Mouse (Mus musculus): ENCODE measurements around the gene Fbxo34.
A peak's percentile ranks its signal among the peaks of the same experiment; 100 is the strongest.
"Not testable (repeated sequence)": the region's sequence is repeated elsewhere in the genome, so short reads cannot be mapped to it uniquely, and the experiment has no call there.

The Fbxo34 gene

DNA sequence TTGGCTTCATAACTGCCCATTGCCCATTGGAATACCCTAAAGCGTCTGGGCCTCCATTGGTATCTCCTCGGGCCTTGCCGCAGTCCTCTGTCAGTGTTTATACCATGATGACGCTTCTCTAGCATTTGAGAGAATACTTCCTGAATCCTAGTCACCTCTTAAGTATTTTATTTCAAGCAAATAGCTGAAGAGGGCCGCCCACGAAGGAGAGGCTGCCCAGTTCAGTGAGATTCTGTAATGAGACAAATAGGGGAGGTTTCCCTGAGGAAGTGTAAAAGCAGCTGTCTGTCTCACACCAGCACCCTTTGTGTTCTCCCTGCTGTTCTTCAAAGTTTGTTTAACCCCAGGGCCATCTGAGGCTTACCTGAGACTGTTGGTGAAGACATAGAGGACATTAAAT is 66.5 kb downstream of the Fbxo34 start:
- no peak for DNase-seq (ENCODE audit: low read depth, low spot score)

DNA sequence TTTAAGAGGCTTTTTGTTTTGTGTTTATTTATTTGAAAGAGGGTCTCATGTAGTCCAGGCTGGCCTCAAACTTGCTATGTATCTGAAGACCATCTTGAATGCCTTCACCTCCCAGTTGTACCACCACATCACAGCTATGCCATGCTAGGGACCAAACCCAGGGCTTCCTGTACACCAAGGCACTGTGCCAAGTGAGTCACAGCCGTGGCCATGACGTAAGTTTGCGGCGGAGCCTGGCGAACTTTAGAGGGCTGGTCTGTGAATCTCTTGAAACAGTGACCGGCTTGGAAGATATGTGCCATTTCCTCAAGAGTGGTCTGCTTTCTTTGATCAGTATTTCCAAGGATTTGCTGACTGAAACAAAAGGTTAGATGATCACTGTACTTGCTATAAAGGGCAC is 68.4 kb downstream of the Fbxo34 start:
- no peak for DNase-seq (ENCODE audit: low read depth, low spot score)

- no peak for DNase-seq (ENCODE audit: low read depth, low spot score)
Observed at GRCm38 (mm10) chr14:47520751-47521449, 70.7 kb downstream of the Fbxo34 start.

DNA sequence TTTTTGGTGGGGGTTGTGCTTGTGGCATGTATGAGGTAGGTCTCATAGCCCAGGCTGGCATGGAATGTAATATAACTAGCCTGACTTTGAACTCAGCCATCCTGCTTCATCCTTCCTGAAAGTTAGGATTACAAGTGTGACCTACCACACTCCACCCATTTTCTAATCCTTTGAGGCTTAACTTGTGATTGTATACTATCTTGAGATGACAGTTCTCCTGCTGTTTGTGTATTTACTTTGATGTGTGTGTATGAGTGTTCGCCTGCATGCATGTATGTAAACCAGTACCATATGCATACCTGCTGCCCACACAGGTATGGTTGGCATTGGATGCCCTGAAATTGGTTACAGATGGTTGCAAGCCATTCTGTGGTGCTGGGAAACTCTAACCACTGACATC is 71.4 kb downstream of the Fbxo34 start:
- DNase-seq (ENCODE audit: low read depth, low spot score) = no peak

DNA sequence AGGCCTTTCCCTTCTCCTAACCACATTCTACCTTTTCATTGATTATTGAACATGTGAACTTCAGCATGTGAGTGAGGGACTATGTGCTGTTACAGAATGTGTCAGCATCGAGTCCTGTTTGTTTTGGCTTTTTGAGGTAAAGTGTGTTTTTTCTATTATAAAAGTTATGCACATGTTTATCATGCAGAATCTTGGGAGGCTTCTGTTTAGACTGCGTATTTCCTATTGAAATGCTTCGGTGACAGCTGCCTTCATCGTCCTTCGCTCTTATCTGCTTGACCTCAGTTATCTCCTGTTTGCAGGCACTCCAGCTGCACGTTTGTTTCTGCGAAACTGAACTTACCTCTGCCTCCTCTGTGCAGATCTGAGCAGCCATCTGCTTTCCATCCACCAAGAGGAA is 72.1 kb downstream of the Fbxo34 start:
- DNase-seq (ENCODE audit: low read depth, low spot score) = no peak

GRCm38 (mm10) chr14:47525374-47525773 is 75.2 kb downstream of the Fbxo34 start:
- no peak for DNase-seq (ENCODE audit: low read depth, low spot score)

- DNase-seq (ENCODE audit: low read depth, low spot score) = no peak
Observed at GRCm38 (mm10) chr14:47525861-47526260, 75.6 kb downstream of the Fbxo34 start.

- no peak for DNase-seq (ENCODE audit: low read depth, low spot score)
Observed at GRCm38 (mm10) chr14:47527833-47528232, 77.6 kb downstream of the Fbxo34 start.

- DNase-seq (ENCODE audit: low read depth, low spot score) = no peak
Observed at GRCm38 (mm10) chr14:47528293-47528692, 78.1 kb downstream of the Fbxo34 start.

DNA sequence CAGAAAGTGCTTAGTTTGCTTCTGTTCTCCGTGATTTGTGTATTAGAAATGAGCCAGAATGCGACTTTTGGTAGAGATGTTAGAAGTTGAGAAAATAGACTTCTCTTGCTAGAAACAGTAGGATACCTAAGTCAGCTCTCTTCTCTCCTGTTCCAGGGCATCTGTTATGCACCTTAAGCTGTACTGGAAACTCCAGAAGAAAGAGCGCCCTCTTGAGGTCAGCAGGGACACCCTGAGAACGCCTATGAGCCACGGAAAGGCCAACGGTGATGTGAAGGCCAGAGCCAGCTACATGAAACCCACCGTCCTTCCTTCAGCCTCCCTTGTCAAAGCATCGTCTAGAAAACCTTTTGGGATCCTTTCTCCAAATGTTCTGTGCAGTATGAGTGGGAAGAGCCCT is 78.8 kb downstream of the Fbxo34 start:
- DNase-seq (ENCODE audit: low read depth, low spot score) = peak; percentile 88

GRCm38 (mm10) chr14:47529592-47529991 is 79.4 kb downstream of the Fbxo34 start:
- DNase-seq (ENCODE audit: low read depth, low spot score) = not testable (repeated sequence)

- peak; percentile 34 for DNase-seq (ENCODE audit: low read depth, low spot score)
Observed at GRCm38 (mm10) chr14:47532496-47532895, 82.3 kb downstream of the Fbxo34 start.

GRCm38 (mm10) chr14:47533365-47534175 is 83.3 kb downstream of the Fbxo34 start:
- DNase-seq (ENCODE audit: low read depth, low spot score) = peak; percentile 87

GRCm38 (mm10) chr14:47534176-47534525 is 83.9 kb downstream of the Fbxo34 start:
- no peak for DNase-seq (ENCODE audit: low read depth, low spot score)

DNA sequence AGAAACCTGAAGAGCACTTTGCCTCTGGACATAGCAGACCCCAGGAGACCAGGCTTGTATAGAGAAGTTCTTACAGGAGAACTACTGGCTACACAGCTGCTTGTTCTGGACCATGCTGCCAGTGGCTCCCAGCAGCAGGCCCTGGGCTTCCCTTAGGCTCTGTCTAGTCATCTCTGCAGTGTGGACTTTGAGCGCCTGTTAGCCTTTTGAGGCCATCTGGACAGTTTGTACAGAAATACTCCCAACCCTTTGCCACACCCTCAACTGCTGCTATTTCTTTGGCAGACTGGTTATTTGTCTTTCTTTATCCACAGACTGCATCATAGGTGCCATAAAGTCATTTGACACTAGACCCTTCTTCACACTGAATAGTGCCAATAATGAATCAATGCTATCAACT is 84.9 kb downstream of the Fbxo34 start:
- no peak for DNase-seq (ENCODE audit: low read depth, low spot score)

GRCm38 (mm10) chr14:47541325-47541948 is 91.2 kb downstream of the Fbxo34 start:
- no peak for DNase-seq (ENCODE audit: low read depth, low spot score)

- no peak for DNase-seq (ENCODE audit: low read depth, low spot score)
Observed at GRCm38 (mm10) chr14:47542283-47542682, 92.1 kb downstream of the Fbxo34 start.

GRCm38 (mm10) chr14:47544286-47544685 is 94.1 kb downstream of the Fbxo34 start:
- DNase-seq (ENCODE audit: low read depth, low spot score) = no peak

DNA sequence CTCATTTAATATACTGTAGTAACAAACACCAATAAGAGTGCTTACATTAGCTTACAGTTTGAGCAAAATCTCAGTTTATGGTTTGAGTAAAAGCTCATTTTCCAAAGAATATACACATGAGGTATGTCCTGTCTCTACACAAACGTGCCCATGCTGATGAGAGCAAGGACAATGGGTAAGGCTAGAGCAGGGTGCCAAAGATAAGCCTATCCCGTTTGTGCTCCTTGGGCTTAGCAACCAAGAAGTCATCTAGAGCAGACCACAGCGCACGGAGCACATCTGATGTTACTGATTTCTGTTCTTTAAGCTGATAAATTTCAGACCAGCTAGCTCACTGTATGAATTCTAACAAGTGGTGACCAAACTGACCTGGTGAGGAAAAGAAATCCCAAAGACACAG is 94.7 kb downstream of the Fbxo34 start:
- DNase-seq (ENCODE audit: low read depth, low spot score) = no peak

- DNase-seq (ENCODE audit: low read depth, low spot score) = no peak
Observed at GRCm38 (mm10) chr14:47551668-47552067, 101.4 kb downstream of the Fbxo34 start.

- peak; percentile 53 for DNase-seq (ENCODE audit: low read depth, low spot score)
Observed at GRCm38 (mm10) chr14:47553380-47553779, 103.2 kb downstream of the Fbxo34 start.

DNA sequence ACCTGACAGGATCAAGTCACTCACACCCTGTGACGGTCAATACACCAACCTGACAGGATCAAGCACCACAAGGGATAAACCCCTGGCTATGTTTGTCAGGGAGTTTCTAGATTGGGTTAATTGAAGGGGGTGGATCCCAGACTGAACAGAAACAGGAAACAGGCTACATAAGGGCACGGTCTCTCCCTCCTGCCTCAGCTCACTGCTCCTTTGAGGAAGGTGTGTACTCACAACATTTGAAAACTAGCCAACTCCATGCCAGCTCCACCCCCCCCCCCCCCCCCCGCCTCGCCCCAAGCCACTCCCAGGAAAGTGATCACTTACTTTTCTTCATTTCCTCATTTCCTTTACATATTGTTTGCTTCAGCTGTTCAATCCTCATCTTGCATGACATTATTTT is 104.0 kb downstream of the Fbxo34 start:
- DNase-seq (ENCODE audit: low read depth, low spot score) = no peak

DNA sequence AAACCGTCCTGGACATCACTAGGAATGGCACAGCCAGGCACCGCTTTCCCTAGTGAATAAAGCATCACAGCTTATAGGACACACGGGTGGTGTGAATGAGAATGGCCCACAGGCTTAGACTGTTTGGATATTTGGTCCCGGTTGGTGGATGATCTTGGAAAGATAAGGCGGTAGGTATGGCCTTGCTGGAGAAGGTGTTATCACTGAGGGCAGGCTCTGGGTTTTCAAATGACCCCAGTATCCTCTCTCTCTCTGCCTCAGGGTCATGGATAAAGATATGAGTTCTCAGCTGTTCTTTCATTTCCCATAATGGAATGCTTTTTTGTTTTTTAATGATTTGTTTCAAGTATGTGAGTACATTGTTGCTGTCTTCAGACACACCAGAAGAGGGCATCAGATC is 105.0 kb downstream of the Fbxo34 start:
- DNase-seq (ENCODE audit: low read depth, low spot score) = no peak
